Mouse (Mus musculus) cerebellum, adult 18-20 months (tissue): ENCODE data around the gene Ulk1.
A peak's percentile ranks its signal among the peaks of the same experiment; 100 is the strongest.
"Not testable (repeated sequence)": the region's sequence is repeated elsewhere in the genome, so short reads cannot be mapped to it uniquely, and the experiment has no call there.

Experiments used
- DNase-seq, 2 experiments: peaks; one replicate each; pipeline ENCODE4 v3.0.0; 2021

Gene Ulk1

DNA sequence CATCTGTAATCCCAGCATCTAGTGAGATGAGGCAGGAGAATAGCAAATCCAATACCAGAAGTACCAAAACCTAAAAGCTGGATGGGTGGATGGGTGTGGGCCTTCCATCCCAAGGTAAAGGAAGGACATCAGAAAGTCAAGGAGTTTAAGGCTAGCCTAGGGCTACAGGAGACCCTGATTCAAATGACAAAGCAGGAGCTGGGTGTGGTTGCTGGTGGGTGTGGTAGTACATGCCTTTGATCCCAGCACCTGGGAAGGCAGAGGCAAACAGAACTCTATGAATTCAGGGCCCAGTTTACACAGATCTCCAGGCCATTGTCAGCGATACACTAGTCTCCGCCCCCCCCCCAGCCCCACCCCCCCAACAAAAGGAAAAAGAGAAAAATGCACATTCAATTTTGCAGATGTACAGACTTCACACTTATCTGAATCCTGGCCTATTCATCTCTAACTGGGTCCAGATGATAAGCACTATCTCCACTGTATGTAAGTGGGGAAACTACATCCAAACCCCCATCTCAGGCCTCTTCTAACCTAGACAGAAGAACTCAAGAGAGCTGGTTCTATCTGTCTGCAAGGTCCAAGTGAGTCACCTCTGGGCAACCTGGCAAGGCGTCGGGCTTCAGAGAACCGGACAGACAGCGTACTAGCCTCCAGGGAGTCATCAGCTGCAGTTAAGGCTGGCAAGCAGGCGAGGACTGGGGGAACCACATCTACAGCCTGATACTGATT, 5.7 kb downstream of the Ulk1 start:
- peak in 1 of 2 experiments; percentile 12 for DNase-seq

DNA sequence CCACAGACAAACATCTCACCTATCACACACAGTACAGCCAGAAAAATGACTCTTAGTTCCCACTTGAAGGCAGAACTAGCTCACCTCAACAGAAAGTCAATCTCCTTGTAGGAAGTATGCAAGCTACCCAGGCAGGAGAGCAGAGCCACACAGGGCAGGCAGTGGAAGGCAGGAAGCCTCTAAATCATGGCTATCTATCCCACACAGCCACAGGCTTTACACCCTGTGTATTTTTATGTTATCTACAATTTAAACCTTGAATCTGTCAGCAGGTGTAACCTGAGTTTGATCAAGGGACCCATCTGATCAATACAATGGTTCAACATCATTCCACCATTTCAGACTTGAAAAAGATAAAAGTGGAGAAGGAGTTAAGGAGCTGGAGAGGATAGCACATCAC, 7.1 kb downstream of the Ulk1 start:
- DNase-seq: no peak

DNA sequence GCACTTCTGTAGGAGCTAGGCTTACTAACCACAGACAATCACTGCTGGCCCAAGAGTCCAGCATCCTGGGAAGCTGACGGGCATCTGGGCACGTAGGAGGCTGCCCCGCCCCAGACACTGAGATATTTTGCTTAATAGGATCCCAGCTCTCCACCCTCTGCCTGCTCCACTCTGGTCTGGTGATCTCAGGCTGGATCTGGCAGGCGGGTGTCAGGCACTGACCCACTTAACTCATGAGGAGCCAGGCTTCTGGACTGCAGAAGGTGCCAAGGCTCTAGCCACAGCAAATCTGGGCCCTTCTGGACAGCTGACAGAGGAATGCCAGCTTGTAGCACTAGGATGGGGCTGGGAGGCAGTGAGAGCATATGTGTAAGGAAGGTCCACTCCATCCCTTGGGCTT, 7.7 kb downstream of the Ulk1 start:
- peak; percentile 83 to 94 for DNase-seq

DNA sequence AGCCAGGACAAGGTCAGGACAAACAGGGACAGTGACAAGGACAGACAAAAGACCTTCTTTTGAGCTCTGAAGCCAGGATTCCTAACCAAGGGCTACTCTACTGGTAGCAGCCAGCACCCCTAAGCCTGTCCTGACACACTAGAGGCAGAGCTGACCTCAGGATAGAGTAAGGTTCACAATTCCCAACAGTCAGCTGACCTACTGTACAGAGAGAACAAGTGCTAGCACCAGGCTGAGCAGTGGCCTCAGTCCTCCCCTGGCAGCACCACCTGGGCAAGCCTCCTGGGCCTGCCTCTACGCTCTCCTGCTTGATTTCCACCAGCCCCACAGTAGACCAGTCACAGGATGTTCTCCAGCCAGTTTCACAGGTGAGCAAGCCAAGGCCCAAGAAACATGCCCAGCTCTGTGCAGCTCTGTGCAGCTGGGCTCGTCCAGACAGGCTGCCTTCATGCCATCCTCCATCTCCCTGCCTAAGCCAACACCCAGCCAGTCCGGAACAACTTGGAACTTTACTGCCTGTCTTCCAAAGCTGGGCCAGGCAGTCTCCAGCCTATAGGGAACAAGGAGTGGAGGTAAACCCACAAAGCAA, 8.8 kb downstream of the Ulk1 start:
- DNase-seq: peak; percentile 38 to 44

DNA sequence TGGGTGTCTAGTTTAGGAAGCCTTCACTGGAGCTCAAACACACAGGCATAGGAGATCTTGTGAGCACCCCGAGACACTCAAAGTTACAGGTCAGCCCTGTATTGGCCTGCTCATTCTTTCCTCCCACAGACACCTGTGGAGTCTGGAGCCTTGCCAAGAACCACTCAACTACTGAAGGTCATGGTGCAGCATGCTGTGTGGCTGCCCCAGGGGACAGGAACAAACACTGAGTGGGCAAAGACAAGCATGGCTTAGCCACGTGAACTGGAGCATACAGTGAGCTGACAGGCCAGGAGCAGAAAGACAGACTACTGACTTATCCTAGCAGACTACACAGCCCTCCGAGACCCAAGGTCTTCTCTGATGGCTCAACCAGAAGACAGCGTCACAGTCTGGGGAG, 12.2 kb downstream of the Ulk1 start:
- DNase-seq: peak; percentile 46 to 47

DNA sequence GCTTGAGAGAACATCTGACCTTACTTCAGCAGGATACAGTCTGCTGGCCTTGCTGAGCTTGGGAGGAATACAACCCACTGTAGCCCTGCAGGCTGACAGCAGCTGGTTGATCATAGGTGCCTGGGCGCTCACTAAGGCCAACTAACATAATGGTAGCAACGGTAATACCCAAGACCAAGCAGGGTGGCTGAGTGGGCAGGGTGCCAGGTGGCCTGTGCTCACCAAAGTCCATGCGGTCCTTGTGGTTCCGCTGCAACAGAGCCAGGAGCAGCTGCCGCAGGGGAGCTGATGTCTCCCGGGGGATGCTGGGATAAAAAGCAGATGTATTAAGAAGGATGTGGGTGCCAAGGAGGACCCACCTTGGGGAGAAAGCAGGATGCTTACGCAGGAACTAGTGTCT, 15.5 kb downstream of the Ulk1 start:
- peak in 1 of 2 experiments; percentile 48 for DNase-seq

DNA sequence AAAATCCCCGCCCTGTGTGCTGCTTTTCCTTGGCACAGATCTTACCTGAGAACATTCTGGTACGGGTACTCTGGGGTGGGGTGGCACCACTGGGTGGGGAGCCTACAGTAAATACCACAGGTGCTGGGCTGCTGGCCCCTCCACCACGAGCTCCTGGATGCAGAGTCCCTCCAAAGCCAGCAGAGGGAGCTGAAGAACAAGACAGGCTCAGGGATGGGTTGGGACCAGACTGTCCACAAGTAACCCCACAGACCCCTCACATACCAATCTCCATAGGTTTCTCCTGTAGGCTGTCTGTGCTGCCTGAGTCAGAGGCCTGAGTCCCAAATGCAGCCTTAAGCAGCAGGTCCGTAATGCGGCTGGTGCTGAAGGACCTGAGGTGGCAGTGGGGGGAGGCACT, 21.2 kb downstream of the Ulk1 start:
- DNase-seq: peak; percentile 61 to 62

DNA sequence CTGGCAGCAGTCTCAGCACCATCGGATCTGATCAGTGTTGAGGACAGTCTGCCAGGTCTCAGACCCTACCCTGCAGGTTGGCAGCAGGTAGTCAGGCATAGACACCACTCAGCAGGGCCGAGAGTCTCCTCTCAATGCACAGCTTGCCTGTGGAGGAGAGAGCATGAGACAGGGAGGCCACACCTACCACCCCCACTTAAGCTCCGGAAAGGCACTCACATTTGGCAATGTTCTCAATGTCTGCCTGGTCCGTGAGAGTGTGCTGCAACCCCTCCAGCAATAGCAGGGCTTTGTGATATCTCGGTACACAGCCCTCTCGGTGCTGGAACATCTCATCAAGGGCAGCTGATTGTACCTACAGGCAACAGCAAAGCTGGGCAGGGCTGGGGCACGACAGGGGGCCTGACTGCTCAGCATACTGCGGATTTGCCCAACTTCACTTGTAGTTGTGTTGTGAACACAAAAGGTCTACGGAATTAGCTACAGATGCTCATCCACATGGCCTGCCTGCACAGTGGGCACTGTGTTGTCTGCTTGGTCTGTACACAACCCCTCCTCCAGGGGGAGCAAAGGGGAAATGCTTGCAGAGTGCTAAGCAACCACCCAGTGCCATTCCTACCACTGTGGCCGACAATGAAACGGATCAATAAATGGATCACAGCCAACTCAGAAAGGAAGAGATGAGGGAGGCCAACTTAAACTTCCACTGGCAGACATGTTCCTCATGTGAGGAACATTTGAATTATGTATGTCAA, 23.6 kb downstream of the Ulk1 start:
- DNase-seq: peak; percentile 45 to 46

DNA sequence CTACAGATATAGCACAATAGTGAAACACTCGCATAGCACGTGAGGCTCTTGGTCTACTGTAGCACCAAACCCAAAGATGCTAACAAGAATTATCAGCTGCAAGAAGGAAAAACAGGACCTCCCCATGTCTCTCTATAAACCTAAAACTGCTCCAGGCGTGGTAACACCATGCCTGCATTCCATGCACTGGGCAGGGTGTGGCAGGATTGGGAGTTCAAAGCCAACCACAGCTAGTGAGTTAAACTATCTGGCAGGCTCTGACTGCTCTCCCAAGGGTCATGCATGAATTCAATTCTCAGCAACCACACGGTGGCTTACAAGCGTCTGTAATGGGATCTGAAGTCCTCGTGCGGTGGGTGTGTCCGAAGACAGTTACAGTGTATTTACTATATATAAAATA, 26.7 kb downstream of the Ulk1 start:
- DNase-seq: no peak

DNA sequence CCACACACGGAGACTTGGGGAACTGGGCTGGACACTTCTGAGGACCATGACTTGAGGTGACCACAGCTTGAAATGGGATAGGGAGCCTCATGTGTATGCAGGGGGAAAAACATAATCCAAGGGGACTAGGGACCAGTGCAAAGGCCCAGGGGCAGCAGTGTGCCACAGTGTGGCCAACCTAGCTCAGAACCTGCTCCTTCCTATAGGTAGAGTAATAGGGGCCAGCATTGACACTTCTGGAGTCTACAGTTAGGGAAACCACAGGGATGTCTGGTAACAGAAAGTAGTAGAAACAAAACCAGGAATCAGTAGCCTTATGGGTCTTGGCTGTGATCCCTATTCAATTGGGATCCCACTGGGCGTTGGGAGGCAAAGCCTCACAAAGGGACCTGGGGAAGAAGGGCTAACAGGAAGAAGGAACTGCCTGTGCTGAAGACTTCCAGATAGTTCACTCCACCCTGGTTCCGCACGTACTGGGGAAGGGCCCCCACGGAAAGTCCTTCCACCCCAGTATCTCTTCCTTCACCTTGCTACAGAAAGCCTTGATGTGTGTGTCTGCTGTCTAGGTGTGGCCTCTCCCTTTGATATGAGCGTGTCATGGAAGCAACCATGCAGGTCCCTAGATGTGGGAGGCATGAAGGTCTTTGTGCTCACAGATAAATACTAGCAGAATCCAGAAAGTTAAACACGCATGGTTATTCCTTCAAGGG, 28.2 kb downstream of the Ulk1 start:
- DNase-seq: peak in 1 of 2 experiments; percentile 5

DNA sequence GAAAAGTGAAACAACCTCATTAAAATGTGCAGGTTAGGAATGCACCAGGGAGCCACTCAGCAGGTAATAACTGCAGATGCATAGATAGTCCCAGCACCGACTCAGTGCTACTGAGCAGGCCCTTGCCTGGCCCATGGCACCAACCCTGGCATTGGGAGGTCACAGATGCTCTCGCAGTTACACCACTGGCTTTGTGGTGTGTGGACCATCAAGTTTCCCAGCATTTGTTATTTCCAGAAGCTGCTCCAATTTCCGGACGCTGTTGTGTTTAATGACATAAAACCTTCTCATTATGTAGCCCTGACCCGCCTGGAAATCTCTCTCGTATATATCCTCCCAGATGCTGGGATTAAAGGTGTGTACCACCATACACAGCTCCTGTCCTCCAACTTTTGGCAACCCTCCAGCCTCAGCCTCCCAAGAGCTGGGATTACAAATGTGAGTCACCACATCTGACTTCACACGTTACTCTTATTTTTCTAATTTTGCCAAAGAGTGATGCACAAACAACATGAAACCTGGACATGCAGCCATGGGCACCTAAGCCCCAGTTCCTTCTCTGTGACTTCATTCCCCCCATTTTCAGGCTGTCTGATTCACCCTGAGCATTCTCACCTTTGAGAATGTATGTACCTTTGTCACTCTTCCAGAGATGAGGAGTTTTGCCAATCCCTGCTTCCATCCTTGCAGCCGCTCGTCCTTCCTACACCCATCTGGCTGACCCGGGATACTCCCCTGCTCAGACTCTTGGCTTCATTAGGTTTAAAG, 29.0 kb downstream of the Ulk1 start:
- DNase-seq: peak; percentile 31 to 43

DNA sequence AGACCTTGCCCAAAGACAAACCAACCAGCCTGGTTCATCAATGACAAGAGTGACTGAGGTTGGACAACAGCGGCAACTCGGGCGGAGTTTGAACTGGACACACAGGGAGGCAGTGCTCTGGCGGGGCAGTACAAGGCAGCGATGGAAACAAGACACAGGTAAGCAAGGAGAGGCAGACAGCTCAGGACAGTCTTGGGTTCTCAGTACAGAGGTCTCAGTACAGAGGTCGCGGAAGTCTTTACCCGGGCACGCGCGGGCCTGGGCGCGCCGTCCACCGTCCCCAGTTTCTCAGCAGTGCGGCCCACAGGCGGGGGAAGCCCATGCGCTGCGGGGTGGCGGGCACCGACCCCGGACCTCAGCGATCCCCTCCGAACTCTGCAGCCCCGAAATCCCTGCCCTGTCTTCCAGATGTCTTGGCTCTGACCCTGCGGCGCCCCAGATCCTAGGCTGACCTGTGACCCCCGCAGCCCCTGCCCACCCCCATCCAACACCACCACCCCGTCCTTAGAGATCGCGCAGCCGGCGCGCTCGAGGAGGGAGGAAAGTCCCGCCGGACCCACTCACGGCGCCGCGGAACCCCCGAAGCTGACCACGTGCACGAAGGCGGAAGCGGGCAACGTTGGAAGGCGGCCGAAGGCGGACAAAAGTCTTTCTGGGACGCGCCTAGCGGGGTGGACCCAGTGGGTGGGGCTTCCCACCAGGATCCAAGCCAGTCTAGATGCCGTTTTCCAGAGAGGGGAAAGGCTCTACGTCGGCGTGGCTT, 29.7 kb downstream of the Ulk1 start, which contains the start of gene Pus1:
TSS of gene Pus1 (minus strand) at position 662 of the 763 bp plus-strand sequence.
- DNase-seq: peak; percentile 90 to 94

DNA sequence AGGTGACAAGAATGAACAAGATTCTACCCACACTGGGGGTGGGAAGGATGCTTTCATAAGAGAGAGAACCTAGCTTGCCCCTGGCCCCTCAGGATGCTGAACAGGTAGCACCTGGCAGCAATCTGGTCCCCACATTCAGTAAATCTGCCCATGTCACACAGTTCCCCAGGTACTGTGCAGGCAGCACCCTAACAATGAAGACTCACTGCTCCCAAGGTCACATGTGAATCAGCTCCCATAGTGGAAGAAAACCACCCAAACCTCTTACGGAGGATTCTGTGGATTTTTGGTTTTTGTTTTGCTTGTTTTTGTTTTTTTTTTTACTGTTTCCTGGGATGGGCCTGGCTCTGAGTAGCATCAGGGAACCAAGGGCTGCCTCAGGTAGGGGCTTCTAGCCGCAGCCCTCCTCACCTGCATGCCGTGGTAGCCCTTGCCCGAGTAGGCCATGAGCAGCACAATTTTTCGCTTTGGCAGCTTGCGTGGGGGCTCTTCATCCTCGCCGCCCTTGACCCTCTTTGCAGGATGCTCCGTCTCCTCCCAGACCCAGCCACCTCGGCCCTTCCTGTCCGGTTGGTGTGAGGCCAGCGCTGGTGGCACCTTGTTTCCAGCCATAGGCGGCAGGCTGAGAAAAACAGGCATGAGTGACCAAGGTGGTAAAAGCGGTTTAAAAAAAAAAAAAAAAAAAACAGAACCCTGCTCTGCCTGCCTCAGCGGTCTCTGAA, 30.5 kb downstream of the Ulk1 start:
- DNase-seq: peak in 1 of 2 experiments; percentile 23

DNA sequence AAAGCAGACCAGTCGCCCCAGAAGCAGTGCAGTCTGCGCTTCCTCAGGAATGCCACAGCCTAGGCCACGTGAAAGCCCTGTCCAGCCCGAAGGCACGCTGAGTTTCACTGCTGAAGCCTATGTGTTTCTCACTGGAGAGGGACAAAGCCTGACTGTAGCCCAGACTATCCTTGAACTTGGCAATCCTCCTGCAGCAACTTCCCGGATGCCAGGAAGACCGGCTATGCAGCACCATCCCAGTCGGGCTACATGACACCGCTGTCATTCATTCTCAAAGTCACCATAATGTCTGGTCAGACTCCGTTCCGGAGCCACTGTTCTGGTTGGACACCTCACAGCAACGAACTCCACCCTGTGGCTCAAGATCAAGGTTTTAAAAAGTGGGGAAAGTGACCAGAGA, 31.6 kb downstream of the Ulk1 start:
- no peak for DNase-seq

DNA sequence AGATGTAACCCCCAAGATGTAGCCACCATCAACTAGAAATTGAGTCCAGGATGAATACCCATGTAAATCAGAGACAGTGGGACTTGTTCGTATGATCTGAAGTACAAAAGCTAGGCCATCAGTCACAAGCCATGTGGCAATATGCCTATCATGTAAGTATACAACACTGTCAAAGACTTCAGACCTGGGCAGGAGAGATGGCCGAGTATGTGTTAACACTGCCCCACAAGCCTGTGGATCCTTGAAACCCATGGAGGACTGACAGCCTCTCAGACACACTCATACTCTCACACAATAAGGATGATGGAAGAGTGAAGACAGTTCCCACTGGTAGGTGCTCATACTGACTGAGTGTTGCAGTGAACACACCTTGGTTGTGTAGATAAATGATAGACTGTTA, 33.8 kb downstream of the Ulk1 start:
- DNase-seq: no peak

DNA sequence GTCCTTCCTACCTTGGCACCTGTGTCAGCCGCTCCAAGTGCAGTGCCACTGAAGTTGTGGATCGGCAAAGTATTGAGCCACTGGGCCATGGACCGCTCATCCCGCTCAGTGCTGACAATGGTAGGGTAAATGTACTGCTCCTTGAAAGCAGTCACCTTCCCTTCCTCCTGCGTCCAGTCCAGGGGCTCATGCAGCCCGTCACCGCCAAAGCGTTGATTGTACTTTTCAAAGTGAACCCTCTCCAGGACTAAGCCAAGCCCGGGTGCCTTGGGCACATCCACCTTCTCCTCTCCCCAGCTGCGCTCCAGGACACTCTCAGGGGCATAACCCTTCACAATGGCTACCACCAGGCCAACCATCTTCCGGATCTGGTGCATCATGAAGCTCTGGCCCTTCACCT, 35.4 kb downstream of the Ulk1 start:
- no peak for DNase-seq

DNA sequence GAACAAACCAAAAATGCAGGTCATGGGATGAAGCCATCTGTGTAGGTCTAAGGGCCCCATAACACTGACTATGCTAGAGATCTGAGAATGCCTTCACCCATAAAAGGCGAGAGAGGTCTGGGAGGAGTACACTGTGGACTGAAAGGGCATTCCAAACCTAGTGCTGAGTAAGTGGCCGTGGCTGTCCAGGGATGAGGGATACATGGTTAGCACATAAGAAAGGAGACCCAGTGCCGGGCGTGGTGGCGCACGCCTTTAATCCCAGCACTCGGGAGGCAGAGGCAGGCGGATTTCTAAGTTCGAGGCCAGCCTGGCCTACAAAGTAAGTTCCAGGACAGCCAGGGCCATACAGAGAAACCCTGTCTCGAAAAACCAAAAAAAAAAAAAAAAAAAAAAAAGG, 37.0 kb downstream of the Ulk1 start:
- not testable (repeated sequence) for DNase-seq

DNA sequence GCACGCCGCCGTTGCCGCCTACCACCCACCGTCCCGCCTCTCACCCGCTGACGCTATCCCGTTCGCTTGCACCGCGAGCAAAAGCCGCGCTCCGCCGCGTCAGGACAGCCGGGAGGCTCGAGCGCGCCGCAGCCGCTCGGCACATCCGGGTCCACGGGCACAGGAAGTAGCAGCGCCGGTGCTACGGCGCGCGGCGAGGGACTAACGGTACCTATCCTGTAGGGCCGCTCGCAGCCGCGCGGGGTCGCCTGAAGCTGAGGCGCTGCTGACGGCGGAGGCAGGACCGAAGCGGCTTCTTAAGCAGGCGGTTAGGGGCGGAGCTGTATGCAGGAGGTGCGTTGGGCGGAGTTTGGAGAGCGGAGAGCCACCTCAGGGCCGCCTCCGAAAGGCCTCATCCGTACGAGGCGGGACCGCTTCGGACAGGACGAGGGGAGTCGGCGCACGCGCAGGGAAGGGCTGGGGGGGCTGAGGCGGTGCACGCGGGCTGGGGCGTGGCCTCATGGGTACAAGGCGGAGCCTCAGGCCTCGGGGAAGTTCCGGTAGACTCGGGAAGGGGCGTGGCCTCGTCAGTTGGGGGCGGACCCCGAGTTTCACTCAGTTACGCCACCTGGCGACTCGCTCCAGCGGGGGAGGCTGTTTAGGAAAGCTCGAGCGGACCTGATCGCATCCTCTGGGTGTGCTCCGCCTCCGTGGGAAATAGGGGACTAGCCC, 39.3 kb downstream of the Ulk1 start, which contains the start of gene Ep400:
TSS of gene Ep400 (minus strand) at position 270 of the 711 bp plus-strand sequence.
- DNase-seq: peak; percentile 100

DNA sequence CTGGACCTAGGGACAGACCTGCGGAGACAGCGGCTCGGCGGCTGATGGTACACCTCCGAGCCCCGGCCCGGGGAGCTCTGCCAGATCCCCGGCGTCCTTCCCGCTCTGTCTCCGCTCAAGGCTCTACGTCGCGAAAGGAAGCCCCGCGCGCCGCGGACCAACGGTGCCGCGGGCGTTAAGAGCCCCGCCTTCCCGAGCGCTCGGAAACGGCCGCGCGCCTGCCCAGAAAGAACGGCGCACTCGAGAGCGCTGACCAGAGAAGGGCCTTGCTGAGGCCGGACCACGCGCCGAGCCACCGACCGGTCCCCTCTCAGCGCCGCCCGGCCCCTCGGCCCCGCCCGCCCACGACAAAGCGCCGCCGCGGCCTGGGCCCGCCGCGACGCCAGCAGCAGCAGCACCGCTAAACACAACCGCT, 39.9 kb downstream of the Ulk1 start:
- no peak for DNase-seq

DNA sequence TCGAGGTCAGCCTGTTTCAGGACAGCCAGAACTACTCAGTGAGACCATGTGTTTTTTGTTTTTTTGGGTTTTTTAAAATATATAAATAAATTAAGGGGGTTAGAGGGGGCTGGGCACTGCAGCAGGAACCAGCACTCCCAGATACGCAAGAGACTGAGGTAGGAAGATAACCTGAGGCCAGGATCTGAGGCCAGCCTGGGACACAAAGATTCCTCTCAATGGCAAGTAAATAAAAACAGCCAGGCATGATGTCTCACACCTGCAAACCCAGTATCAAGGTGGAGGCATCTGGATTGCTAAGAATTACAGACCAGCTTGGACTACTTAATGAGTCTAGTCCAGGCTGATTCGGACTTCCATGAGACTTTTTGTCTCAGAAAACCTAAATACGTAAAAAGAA, 40.6 kb downstream of the Ulk1 start:
- no peak for DNase-seq
